Mouse (Mus musculus): Measurements from ENCODE around the gene Gm13889.

GRCm38 (mm10) chr2:93956908-93957784 is at the start of gene Gm13889:
- TF ChIP-seq CTCF (IDR thresholded peaks at IDR 0.05; ENCODE audit: insufficient read depth, low read length) = no peak
- peak; percentile 69 for TF ChIP-seq POLR2A (IDR thresholded peaks at IDR 0.05; ENCODE audit: borderline replicate concordance, extremely low read depth, low read depth, low read length)

Data from lung, adult 2 months (tissue).